Mouse (Mus musculus): ENCODE results near the gene Trp53i13. TPM values are rescaled to one million over a fixed set of nuclear protein-coding genes. Genes with fewer than 3 reads are reported as not detected.

Trp53i13 gene
- polyA plus RNA-seq, 1 experiment from 2014 or later, result 12.0 TPM

DNA sequence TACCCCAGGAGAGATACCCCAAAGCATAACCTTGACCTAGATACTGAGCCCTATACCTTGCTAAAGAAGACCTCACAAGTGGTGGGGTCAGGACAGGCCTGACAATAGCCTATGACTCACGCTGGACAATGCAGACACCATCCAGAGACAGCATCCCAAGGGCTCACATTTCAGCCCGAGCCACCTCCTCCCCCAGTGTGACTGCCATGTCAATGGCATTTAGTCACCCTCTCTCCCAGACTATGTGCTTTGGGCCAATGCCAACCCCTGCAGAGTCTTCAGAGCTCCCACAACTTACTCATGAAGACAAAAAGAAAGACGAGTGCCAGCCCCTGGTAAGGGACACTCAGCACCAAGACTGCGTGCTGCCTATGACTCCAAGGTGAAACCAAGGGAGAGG is 51.1 kb downstream of the Trp53i13 start:
- Histone ChIP-seq H3K4me3 (replicated peaks; ENCODE audit: low read depth, low read length) (no peak overlapping the region), H3K9ac (replicated peaks; ENCODE audit: low read length) (no peak overlapping the region), H3K4me2 (ENCODE audit: low read length) (no peak overlapping the region), H3K4me1 (ENCODE audit: control insufficient read depth, insufficient read depth, low read length) (peaks cover 5% of the 10 kb centered on the region), H3K27me3 (ENCODE audit: control insufficient read depth, insufficient read depth, low read length) (peaks cover 62% of the 10 kb centered on the region; the same call in 1 of the 2 replicates), H3K9me3 (ENCODE audit: control insufficient read depth, low read length) (no peaks in the 10 kb centered on the region), H3K27ac (replicated peaks; ENCODE audit: low read depth, low read length) (no peak overlapping the region), H3K36me3 (ENCODE audit: control insufficient read depth, insufficient read depth, low read length) (no peaks in the 10 kb centered on the region)
- 44% methylated on average over 4 of the region's 4 CpGs for WGBS
- DNase-seq (no peak), ATAC-seq (ENCODE audit: low FRiP score, low TSS enrichment) (no peak)

DNA sequence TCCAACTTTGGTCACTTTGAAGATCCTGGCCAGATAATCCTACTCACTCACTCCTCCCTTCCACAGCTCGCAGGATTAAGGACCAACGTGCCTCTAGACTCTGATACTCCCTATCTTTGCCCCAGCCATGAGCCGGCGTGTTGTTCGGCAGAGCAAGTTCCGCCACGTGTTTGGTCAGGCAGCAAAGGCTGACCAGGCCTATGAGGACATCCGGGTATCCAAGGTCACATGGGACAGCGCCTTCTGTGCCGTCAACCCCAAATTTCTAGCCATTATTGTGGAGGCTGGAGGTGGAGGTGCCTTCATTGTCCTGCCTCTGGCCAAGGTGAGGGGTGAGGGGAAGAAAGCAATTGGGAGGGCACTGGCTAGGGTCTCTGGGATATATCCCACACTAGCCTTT is 52.0 kb downstream of the Trp53i13 start:
- 67% methylated on average over 10 of the region's 10 CpGs for WGBS
- Histone ChIP-seq H3K4me2 (ENCODE audit: low read length) (no peak overlapping the region), H3K36me3 (ENCODE audit: control insufficient read depth, insufficient read depth, low read length) (no peaks in the 10 kb centered on the region), H3K4me1 (ENCODE audit: control insufficient read depth, insufficient read depth, low read length) (peaks cover 5% of the 10 kb centered on the region), H3K9ac (replicated peaks; ENCODE audit: low read length) (no peak overlapping the region), H3K27me3 (ENCODE audit: control insufficient read depth, insufficient read depth, low read length) (peaks cover 62% of the 10 kb centered on the region; the same call in 1 of the 2 replicates), H3K4me3 (replicated peaks; ENCODE audit: low read depth, low read length) (no peak overlapping the region), H3K9me3 (ENCODE audit: control insufficient read depth, low read length) (no peaks in the 10 kb centered on the region), H3K27ac (replicated peaks; ENCODE audit: low read depth, low read length) (no peak overlapping the region)
- DNase-seq (no peak), ATAC-seq (ENCODE audit: low FRiP score, low TSS enrichment) (no peak)

DNA sequence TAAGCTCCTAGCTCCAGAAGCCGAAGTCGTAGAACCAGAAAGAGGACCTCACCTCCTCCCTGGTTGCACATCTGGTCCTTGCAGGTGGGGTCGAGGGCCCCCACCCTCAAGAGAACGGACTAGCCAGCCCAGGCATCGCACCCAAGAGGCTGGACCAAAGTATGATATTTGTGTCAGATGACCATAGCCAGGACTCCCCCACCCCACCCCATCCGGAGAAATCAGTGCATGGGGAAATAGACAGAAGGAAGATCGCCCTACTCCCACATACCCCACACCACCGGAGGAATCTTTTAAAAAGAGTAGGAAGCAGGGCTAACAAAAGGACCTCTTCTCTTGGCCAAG is 52.7 kb downstream of the Trp53i13 start:
- Histone ChIP-seq H3K9me3 (ENCODE audit: control insufficient read depth, low read length) (no peaks in the 10 kb centered on the region), H3K36me3 (ENCODE audit: control insufficient read depth, insufficient read depth, low read length) (no peaks in the 10 kb centered on the region), H3K4me3 (replicated peaks; ENCODE audit: low read depth, low read length) (no peak overlapping the region), H3K9ac (replicated peaks; ENCODE audit: low read length) (no peak overlapping the region), H3K27me3 (ENCODE audit: control insufficient read depth, insufficient read depth, low read length) (peaks cover 58% of the 10 kb centered on the region; the same call in 1 of the 2 replicates), H3K4me2 (ENCODE audit: low read length) (peak overlapping the region; percentile 99), H3K27ac (replicated peaks; ENCODE audit: low read depth, low read length) (no peak overlapping the region), H3K4me1 (ENCODE audit: control insufficient read depth, insufficient read depth, low read length) (peaks cover 5% of the 10 kb centered on the region)
- no peak for DNase-seq
- WGBS, result 49% methylated on average over 8 of the region's 8 CpGs
- no peak for ATAC-seq (ENCODE audit: low FRiP score, low TSS enrichment)

DNA sequence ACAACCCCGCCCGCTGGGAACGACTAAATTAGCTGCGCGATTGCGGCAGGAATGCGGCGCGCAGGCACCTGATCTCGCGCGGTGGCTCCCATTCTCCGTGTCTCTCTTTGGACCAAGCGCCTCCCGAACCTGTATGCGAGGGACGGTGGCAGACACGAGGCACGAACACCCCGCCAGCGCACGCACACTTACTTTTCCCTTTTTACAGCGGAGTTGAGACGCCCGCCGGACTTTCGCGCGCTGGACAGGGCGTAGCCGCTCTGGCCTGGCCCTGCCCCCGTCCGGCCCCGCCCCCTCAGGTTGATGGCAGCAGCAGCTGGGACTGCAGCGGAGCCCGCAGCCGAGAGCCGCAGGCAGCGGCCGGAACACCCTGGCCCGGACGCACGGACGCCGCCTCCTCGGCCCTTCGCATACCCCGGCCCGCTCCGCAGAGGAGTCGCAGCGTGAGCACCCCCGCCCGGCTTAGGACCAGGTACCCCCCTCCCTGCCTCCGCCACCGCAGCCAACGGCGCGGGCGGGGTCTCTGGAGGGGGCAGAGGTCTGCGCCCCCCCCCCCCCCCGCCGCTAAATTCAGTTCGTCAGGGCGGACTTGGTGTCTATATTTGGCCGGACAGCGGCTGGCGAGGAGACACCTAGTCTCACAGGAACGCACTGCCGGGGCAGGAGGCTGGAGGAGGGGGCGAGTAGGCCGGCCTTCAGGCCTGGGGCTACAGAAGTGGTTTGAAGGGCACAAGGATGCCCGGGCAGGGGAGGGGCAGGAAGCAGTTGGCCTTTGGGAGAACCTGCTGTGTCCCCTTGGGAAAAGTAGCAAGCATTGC is 53.3 kb downstream of the Trp53i13 start, which contains the start of gene Coro6:
TSS of gene Coro6 (plus strand) at position 129 of the 818 bp plus-strand sequence.
- ATAC-seq (ENCODE audit: low FRiP score, low TSS enrichment), result peak; percentile 58

DNA sequence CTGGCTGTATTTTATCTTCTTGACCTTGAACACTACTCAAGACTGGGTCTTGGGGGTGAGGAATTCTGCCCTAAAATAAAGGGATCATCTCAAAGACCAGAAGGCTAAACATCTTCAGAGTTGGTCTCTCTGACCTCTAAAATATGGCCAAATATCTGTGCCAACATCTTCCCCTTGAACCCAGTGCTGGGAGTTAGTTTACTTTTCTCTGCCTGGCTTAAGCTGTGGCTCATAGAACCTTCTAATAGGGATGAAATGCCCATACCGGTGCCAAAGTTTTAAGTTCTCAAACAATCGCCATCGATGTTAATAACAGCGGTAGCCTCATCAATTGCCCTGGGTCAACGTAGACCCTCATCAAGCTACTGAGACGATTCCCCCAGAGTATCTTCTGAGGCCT is 53.9 kb downstream of the Trp53i13 start:
- peaks cover 5% of the 10 kb centered on the region for H3K4me1 ChIP-seq (ENCODE audit: control insufficient read depth, insufficient read depth, low read length)
- H3K4me3 ChIP-seq (replicated peaks; ENCODE audit: low read depth, low read length), result peak overlapping the region; percentile 50
- WGBS, result 3% methylated on average over 6 of the region's 6 CpGs
- H3K27ac ChIP-seq (replicated peaks; ENCODE audit: low read depth, low read length), result no peak overlapping the region
- ATAC-seq (ENCODE audit: low FRiP score, low TSS enrichment), result no peak
- H3K27me3 ChIP-seq (ENCODE audit: control insufficient read depth, insufficient read depth, low read length), result peaks cover 46% of the 10 kb centered on the region; the same call in 1 of the 2 replicates
- peak overlapping the region; percentile 99 for H3K4me2 ChIP-seq (ENCODE audit: low read length)
- H3K9ac ChIP-seq (replicated peaks; ENCODE audit: low read length), result peak overlapping the region; percentile 50
- no peaks in the 10 kb centered on the region for H3K9me3 ChIP-seq (ENCODE audit: control insufficient read depth, low read length)
- peaks cover 5% of the 10 kb centered on the region; the same call in 1 of the 2 replicates for H3K36me3 ChIP-seq (ENCODE audit: control insufficient read depth, insufficient read depth, low read length)
- DNase-seq, result no peak

More for the DNA sequence above, 53.3 kb downstream of the Trp53i13 start, which contains the start of gene Coro6:
- peak within 1 kb of the TSS; percentile 50 for H3K4me3 ChIP-seq (replicated peaks; ENCODE audit: low read depth, low read length)
- peaks cover 5% of the 10 kb centered on the region for H3K4me1 ChIP-seq (ENCODE audit: control insufficient read depth, insufficient read depth, low read length)
- no peak within 1 kb of the TSS for H3K27ac ChIP-seq (replicated peaks; ENCODE audit: low read depth, low read length)
- WGBS, result under 1% methylated on average over 73 of the region's 73 CpGs
- no peaks in the 10 kb centered on the region for H3K9me3 ChIP-seq (ENCODE audit: control insufficient read depth, low read length)
- peak within 1 kb of the TSS; percentile 99 for H3K4me2 ChIP-seq (ENCODE audit: low read length)
- H3K9ac ChIP-seq (replicated peaks; ENCODE audit: low read length), result peak within 1 kb of the TSS; percentile 50
- peaks cover 52% of the 10 kb centered on the region; the same call in 1 of the 2 replicates for H3K27me3 ChIP-seq (ENCODE audit: control insufficient read depth, insufficient read depth, low read length)
- DNase-seq, result peak; percentile 60
- H3K36me3 ChIP-seq (ENCODE audit: control insufficient read depth, insufficient read depth, low read length), result peaks cover 4% of the 10 kb centered on the region; the same call in 1 of the 2 replicates

Other genes with a start within 250 kb of the Trp53i13 start
- 0.26 and 0.32 TPM in 2 replicates for gene Coro6, start 53.6 kb downstream of the Trp53i13 start, polyA plus RNA-seq (2014; fragmentation: Nextera tagmentation; extraction: Ambion mirVana)
- 42.6 and 43.7 TPM in 2 replicates for gene Ankrd13b, start 26.3 kb downstream of the Trp53i13 start, polyA plus RNA-seq (2014; fragmentation: Nextera tagmentation; extraction: Ambion mirVana)
- gene Git1, start 22.4 kb downstream of the Trp53i13 start, polyA plus RNA-seq (2014; fragmentation: Nextera tagmentation; extraction: Ambion mirVana), result 23.1 and 25.1 TPM in 2 replicates
- gene Abhd15, start 859 bp downstream of the Trp53i13 start, polyA plus RNA-seq (2014; fragmentation: Nextera tagmentation; extraction: Ambion mirVana), result 1.8 and 2.0 TPM in 2 replicates
- not detected in 2 replicates for gene Gm10392, start 3.2 kb upstream of the Trp53i13 start, polyA plus RNA-seq (2014; fragmentation: Nextera tagmentation; extraction: Ambion mirVana)
- 37.0 and 37.5 TPM in 2 replicates for gene Taok1, start 91.8 kb upstream of the Trp53i13 start, polyA plus RNA-seq (2014; fragmentation: Nextera tagmentation; extraction: Ambion mirVana)
- 6.2 and 6.8 TPM in 2 replicates for gene Nufip2, start 170.2 kb upstream of the Trp53i13 start, polyA plus RNA-seq (2014; fragmentation: Nextera tagmentation; extraction: Ambion mirVana)
- 0.41 and 0.69 TPM in 2 replicates for gene Cryba1, start 209.3 kb upstream of the Trp53i13 start, polyA plus RNA-seq (2014; fragmentation: Nextera tagmentation; extraction: Ambion mirVana)
- 42.3 and 49.7 TPM in 2 replicates for gene Myo18a, start 247.3 kb upstream of the Trp53i13 start, polyA plus RNA-seq (2014; fragmentation: Nextera tagmentation; extraction: Ambion mirVana)

Measured in midbrain, embryonic 14.5 days (tissue).